Mouse (Mus musculus) heart, embryonic 16.5 days (tissue): ENCODE data around the gene Emc10. TPM values are rescaled to one million over a fixed set of nuclear protein-coding genes. Genes with fewer than 3 reads are reported as not detected.

ENCODE experiments used
- ATAC-seq: fragments of 200-750 bp; cut with Nextera tagmentation; replicated peaks from 2 replicates; pipeline ENCODE4 v1.8.0; 2017; ENCODE audit warnings: moderate number of reproducible peaks; ENCODE audit not compliant: insufficient read depth, low FRiP score; ENCODE audit errors: extremely low read depth
- H3K27ac ChIP-seq: fragments of 300-500 bp; sonication (generic); 2 replicates; pipeline ENCODE4 v1.5.1; 2014; ENCODE audit warnings: mild to moderate bottlenecking, low read length, control low read depth, moderate library complexity
- H3K27me3 ChIP-seq: fragments of 300-500 bp; sonication (generic); 2 replicates; pipeline ENCODE4 v1.6.1; 2014; ENCODE audit warnings: low read length, mixed read lengths; ENCODE audit not compliant: control insufficient read depth, insufficient read depth
- H3K36me3 ChIP-seq: fragments of 300-500 bp; sonication (generic); 2 replicates; pipeline ENCODE4 v1.6.1; 2014; ENCODE audit not compliant: control insufficient read depth, insufficient read depth
- H3K4me1 ChIP-seq: fragments of 300-500 bp; sonication (generic); 2 replicates; pipeline ENCODE4 v1.6.1; 2014; ENCODE audit warnings: low read length, mixed read lengths; ENCODE audit not compliant: control insufficient read depth, insufficient read depth
- H3K4me2 ChIP-seq: fragments of 300-500 bp; sonication (generic); 2 replicates; pipeline ENCODE4 v1.6.1; 2014; ENCODE audit warnings: low read depth, mild to moderate bottlenecking, control low read depth, low read length
- H3K4me3 ChIP-seq: fragments of 300-500 bp; sonication (generic); 2 replicates; pipeline ENCODE4 v1.5.1; 2014; ENCODE audit warnings: mild to moderate bottlenecking, control low read depth, low read length
- H3K9ac ChIP-seq: fragments of 300-500 bp; sonication (generic); 2 replicates; pipeline ENCODE4 v1.6.1; 2014; ENCODE audit warnings: low read length, control low read depth
- H3K9me3 ChIP-seq: fragments of 300-500 bp; sonication (generic); replicated peaks from 2 replicates; pipeline ENCODE4 v1.6.1; 2016; ENCODE audit warnings: low read length; ENCODE audit not compliant: control insufficient read depth
- WGBS: fragments of 180-500 bp; shearing (Covaris S2); extraction: QIAGEN DNeasy Blood & Tissue Kit; methylation state at CpG from one replicate; pipeline ENCODE4 v1.1.7; 2014; 5-methylcytosine and 5-hydroxymethylcytosine counted together
- polyA plus RNA-seq: library from polyadenylated mRNA; unstranded; fragments of >200 nt; fragmentation: Nextera tagmentation; extraction: Ambion mirVana; gene quantifications from 2 replicates; pipeline ENCODE4 v1.2.1, GENCODE M21; 2015

The Emc10 gene
- polyA plus RNA-seq, 1 experiment from 2014 or later, result 88.7 TPM

DNA sequence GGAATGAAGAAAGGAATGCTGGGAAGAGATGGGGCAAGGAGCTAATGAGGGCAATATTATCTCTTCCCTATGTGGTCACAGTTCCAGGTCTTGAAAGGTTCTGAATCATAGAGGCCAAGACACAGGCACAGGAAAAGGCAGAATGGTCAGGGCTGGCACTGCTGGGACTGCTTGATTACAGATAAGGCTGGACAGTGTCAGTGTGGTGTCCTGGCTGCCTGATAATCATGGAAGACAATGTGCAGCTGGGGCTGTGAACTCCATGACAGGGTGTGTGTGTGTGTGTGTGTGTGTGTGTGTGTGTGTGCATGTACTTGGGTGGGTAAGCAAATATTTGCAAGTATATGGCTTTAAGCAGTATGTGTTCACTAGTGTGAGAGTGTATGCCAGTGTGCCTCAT is 11.2 kb upstream of the Emc10 start:
- Histone ChIP-seq H3K4me2 (no peak overlapping the region), H3K27ac (no peak overlapping the region), H3K9ac (no peak overlapping the region), H3K9me3 (peaks cover 4% of the 10 kb centered on the region; the same call in 1 of the 2 replicates), H3K4me1 (no peaks in the 10 kb centered on the region), H3K4me3 (no peak overlapping the region), H3K36me3 (no peaks in the 10 kb centered on the region), H3K27me3 (no peaks in the 10 kb centered on the region; the same call in 1 of the 2 replicates)
- ATAC-seq, result no peak

DNA sequence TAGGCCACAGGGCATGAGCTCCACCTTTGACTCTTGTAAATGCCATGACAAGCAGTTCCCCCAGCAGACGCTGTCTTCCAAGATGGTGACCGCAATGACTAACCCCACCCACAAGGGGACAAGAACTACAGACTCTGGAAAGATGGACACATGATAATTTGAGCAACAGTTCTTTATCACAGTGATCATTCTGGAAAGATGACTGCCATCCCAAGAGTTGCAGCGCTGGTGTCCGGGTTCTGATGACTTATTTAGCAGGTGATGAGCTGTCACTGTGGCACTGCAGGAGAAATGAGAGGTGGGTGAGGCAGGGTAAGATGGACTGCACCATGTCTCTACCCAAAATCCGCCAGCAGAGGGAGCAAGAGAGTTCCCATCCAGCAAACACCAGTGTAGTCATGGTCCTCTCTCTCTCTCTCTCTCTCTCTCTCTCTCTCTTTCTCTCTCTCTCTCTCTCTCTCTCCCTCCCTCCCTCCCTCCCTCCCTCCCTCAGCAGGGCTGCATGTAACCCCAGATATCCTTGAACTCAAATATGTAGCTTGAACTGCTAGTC is 5.3 kb upstream of the Emc10 start:
- no peaks in the 10 kb centered on the region for H3K36me3 ChIP-seq
- WGBS, result 28% methylated on average over 5 of the region's 5 CpGs
- no peak overlapping the region for H3K9ac ChIP-seq
- H3K4me3 ChIP-seq, result no peak overlapping the region
- peaks cover 3% of the 10 kb centered on the region; the same call in 1 of the 2 replicates for H3K9me3 ChIP-seq
- H3K27ac ChIP-seq, result no peak overlapping the region
- ATAC-seq, result no peak
- H3K4me2 ChIP-seq, result no peak overlapping the region
- peaks cover 4% of the 10 kb centered on the region; the same call in 1 of the 2 replicates for H3K4me1 ChIP-seq
- H3K27me3 ChIP-seq, result peaks cover 3% of the 10 kb centered on the region; the same call in 1 of the 2 replicates

DNA sequence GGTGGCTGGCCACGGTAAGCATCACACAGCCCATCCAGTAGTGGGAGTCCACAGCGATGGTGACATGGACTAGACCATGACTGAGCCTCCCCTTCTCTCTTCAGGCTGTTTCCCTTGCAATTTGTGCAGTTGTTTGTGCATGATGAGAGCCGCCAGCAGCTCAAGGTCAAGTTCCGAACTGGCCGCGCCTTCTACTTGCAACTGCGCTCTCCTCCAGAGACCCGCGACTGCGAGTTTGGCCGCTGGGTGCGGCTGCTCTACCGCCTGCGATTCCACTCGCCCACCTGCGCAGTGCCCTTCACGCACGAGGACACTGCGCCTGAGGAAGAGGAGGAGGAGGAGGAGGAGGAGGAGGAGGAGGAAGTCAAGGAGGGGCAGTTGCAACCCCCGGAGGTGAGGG is 3.7 kb upstream of the Emc10 start:
- Histone ChIP-seq H3K4me1 (peaks cover 12% of the 10 kb centered on the region), H3K4me3 (no peak overlapping the region)
- ATAC-seq, result no peak

DNA sequence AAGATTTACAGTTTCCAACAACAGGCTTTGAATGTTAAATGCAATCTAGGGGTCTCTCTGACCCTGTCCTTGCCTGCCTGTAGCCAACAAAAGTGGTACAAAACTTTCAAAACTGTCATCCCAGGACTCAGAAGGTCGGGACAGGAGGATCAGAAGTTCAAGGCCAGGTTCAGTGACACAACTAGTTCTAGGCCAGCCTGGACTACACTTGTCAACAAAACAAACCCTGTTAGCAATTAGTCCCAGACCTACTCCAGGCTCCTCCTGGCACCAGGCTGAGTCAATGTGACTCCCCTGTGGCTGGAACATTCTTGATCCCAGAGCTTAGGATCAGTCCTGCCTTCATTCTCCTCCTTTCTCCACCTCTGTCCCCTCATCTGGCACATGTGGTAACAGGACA is 2.6 kb upstream of the Emc10 start:
- H3K9ac ChIP-seq, result no peak overlapping the region
- H3K27me3 ChIP-seq, result peaks cover 3% of the 10 kb centered on the region; the same call in 1 of the 2 replicates
- no peak overlapping the region for H3K4me3 ChIP-seq
- no peaks in the 10 kb centered on the region for H3K9me3 ChIP-seq
- no peak overlapping the region for H3K4me2 ChIP-seq
- no peak overlapping the region for H3K27ac ChIP-seq
- H3K36me3 ChIP-seq, result no peaks in the 10 kb centered on the region
- 71% methylated on average over 1 of the region's 1 CpGs for WGBS
- ATAC-seq, result no peak
- H3K4me1 ChIP-seq, result peaks cover 15% of the 10 kb centered on the region

More for the DNA sequence above, 3.7 kb upstream of the Emc10 start:
- no peaks in the 10 kb centered on the region for H3K36me3 ChIP-seq
- no peak overlapping the region for H3K27ac ChIP-seq
- WGBS, result 57% methylated on average over 20 of the region's 20 CpGs
- no peak overlapping the region for H3K9ac ChIP-seq
- no peak overlapping the region for H3K4me2 ChIP-seq
- peaks cover 3% of the 10 kb centered on the region; the same call in 1 of the 2 replicates for H3K27me3 ChIP-seq
- peaks cover 3% of the 10 kb centered on the region; the same call in 1 of the 2 replicates for H3K9me3 ChIP-seq

DNA sequence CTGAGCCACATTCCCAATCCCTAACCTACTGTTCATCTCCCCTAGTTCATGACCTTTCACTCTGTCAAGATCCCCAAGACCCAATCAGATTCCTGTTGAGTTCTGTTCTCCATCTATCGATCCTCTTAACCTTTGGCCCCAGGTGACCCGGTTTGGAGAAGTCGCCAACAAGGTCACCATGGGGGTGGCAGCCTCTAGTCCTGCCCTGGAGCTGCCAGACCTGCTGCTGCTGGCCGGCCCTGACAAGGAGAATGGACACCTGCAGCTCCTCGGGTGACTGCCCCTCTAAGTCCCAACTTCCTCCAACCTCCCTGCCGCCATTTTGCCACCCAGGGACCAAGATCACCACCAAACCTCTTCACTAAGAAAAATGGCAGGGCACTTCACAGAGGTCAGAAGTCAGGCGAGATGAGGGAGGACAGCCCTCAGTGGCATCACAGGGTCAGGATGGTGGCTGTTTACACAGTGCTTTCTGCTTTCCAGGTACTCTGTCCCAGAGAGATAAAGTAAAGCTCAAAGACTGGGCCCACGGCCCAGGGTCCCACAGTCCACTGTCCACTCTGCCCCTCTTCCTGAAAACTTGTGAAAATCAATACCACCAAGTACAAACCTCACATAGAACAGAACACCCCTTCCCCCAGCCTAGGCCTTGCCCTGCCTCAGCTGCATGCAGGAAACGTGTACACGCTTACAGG is 1.2 kb upstream of the Emc10 start:
- ATAC-seq, result no peak
- Histone ChIP-seq H3K9ac (no peak overlapping the region), H3K4me1 (peaks cover 15% of the 10 kb centered on the region), H3K9me3 (no peaks in the 10 kb centered on the region), H3K4me3 (peak overlapping the region; percentile 72), H3K27ac (no peak overlapping the region), H3K36me3 (peaks cover 3% of the 10 kb centered on the region; the same call in 1 of the 2 replicates), H3K4me2 (peak overlapping the region; percentile 76), H3K27me3 (peaks cover 3% of the 10 kb centered on the region; the same call in 1 of the 2 replicates)
- WGBS, result 89% methylated on average over 10 of the region's 10 CpGs

DNA sequence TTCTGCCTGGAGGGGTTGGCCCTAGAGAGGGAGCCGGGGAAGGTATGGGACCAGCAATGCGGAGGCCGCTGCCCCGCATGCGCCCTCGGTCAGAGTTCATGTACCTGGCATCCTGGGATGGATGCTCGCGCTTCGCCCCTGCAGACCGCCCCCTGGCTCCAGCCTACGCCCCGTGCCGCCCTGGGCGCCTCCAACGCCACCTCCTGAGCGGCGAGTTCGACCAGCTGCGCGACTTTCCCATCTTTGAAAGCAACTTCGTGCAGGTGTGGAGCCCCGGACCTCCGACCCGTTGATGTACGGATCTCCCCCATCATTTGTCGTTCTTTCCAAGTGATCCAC is 411 bp upstream of the Emc10 start:
- Histone ChIP-seq H3K27ac (peak overlapping the region; percentile 71), H3K36me3 (peaks cover 8% of the 10 kb centered on the region; the same call in 1 of the 2 replicates), H3K9ac (peak overlapping the region; percentile 74), H3K4me2 (peak overlapping the region; percentile 76), H3K27me3 (peaks cover 3% of the 10 kb centered on the region; the same call in 1 of the 2 replicates), H3K4me1 (peaks cover 15% of the 10 kb centered on the region), H3K9me3 (no peaks in the 10 kb centered on the region), H3K4me3 (peak overlapping the region; percentile 72)
- ATAC-seq, result no peak
- under 1% methylated on average over 25 of the region's 26 CpGs for WGBS

DNA sequence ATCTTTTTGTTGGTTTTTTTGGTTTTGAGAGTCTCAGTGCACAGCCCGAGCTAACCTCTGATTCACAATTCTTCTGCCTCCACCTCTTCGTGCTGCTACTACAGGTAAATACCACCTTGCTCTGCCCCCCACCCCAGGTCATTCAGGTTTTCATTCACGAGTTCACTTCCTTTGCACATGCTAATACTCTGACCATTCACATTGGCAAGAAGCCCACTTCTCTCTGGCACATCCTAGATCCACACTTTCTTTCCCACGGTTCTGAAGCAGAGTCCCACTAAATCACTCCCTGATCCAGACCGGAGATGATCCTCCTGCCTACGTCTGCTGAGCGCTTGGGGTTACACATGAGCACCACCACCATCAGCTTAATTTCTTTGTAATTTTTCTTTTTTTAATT is 1.2 kb downstream of the Emc10 start:
- Histone ChIP-seq H3K36me3 (peaks cover 9% of the 10 kb centered on the region; the same call in 1 of the 2 replicates), H3K27me3 (peaks cover under 1% of the 10 kb centered on the region; the same call in 1 of the 2 replicates), H3K9ac (peak overlapping the region; percentile 85), H3K4me2 (peak overlapping the region; percentile 76), H3K4me1 (peaks cover 17% of the 10 kb centered on the region), H3K9me3 (no peaks in the 10 kb centered on the region), H3K27ac (no peak overlapping the region), H3K4me3 (peak overlapping the region; percentile 72; the same call in 1 of the 2 replicates)
- WGBS, result 79% methylated on average over 7 of the region's 7 CpGs
- ATAC-seq, result no peak

DNA sequence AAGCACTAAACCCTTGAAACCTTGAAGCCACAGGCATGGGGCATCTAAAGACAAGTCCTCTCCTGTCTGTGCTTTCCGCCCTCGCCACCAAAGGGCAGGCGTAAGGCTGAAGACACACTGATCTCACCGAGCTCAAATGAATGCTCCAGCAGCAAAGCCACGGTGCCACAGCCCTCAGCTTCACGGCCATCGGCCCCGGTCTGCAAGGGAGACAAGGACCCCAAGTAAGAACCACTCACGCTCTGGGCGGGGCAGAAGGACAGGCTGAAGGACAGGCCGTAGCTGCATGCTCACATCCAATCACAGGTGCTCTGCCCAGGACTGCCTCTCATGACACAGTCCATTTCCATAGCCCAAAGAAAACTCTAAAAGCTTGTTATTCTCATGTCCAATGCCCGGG is 1.6 kb downstream of the Emc10 start:
- H3K27me3 ChIP-seq, result no peaks in the 10 kb centered on the region
- peaks cover 18% of the 10 kb centered on the region for H3K4me1 ChIP-seq
- peaks cover 9% of the 10 kb centered on the region; the same call in 1 of the 2 replicates for H3K36me3 ChIP-seq
- ATAC-seq, result no peak
- H3K4me3 ChIP-seq, result no peak overlapping the region
- no peaks in the 10 kb centered on the region for H3K9me3 ChIP-seq
- WGBS, result 88% methylated on average over 12 of the region's 12 CpGs
- H3K9ac ChIP-seq, result no peak overlapping the region
- no peak overlapping the region for H3K27ac ChIP-seq
- no peak overlapping the region for H3K4me2 ChIP-seq

DNA sequence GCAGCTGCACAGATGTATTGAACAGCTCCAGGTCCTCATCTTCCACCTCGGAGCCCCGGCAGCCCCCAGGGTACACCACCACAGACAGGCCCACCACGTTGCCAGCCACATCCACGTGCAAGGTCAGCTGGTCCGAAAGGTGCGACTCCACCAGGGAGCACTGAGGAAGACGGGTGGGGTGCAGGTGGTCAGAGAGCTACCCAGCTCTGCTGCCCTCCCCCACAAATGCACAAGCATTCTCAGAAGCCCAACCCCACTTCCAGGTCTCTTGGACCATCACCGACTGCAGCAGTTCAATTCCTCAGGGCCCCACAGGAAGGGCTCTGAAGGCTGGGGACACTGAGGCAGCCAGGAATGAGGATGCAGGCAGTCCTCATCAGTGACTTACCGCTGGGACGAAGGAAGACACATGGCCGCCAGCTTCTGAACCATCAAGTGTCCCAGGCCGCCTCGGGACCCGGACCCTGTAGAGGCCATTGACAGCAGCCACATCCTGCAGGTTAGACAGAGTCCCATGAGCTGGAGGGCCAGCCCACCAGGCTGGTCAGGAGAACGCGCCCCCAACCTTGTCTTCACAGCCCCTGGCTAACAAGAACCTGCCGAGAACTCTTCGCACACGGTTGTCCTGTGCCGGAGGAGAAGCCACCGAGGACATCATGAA is 4.0 kb downstream of the Emc10 start:
- 92% methylated on average over 21 of the region's 21 CpGs for WGBS
- H3K9me3 ChIP-seq, result no peaks in the 10 kb centered on the region
- H3K36me3 ChIP-seq, result peaks cover 9% of the 10 kb centered on the region; the same call in 1 of the 2 replicates
- H3K9ac ChIP-seq, result no peak overlapping the region
- no peak for ATAC-seq
- no peak overlapping the region for H3K4me2 ChIP-seq
- no peaks in the 10 kb centered on the region for H3K27me3 ChIP-seq
- no peak overlapping the region for H3K27ac ChIP-seq
- no peak overlapping the region for H3K4me3 ChIP-seq
- H3K4me1 ChIP-seq, result peaks cover 18% of the 10 kb centered on the region
